Mouse (Mus musculus): ENCODE results near the gene Trip6. TPM values are rescaled to one million over a fixed set of nuclear protein-coding genes. Genes with fewer than 3 reads are reported as not detected.

Gene Trip6
- polyA plus RNA-seq, 1 experiment from 2014 or later, result 50.1 TPM

GRCm38 (mm10) chr5:137306439-137307005 is 7.7 kb downstream of the Trip6 start:
- no peak for TF ChIP-seq EP300 (IDR thresholded peaks at IDR 0.05)
- TF ChIP-seq CTCF (IDR thresholded peaks at IDR 0.05), result no peak
- Histone ChIP-seq H3K4me1 (ENCODE audit: insufficient read depth, low read depth, low read length) (peaks cover 16% of the 10 kb centered on the region; the same call in 1 of the 2 replicates), H3K36me3 (ENCODE audit: insufficient read depth, low read length) (peaks cover 22% of the 10 kb centered on the region), H3K4me2 (replicated peaks; ENCODE audit: low read depth, low read length) (peak overlapping the region; percentile 74), H3K9ac (replicated peaks; ENCODE audit: low read depth) (peak overlapping the region; percentile 92), H3K4me3 (ENCODE audit: low read depth, low read length) (peak overlapping the region; percentile 89), H3K27me3 (replicated peaks; ENCODE audit: insufficient read depth, low read length) (no peaks in the 10 kb centered on the region), H3K27ac (ENCODE audit: low read length) (peak overlapping the region; percentile 96), H3K9me3 (ENCODE audit: low read length) (no peaks in the 10 kb centered on the region)
- DNase-seq (ENCODE audit: low spot score) (no peak), ATAC-seq (no peak)
- 4% methylated on average over 12 of the region's 12 CpGs for WGBS

GRCm38 (mm10) chr5:137305822-137306221 is 8.4 kb downstream of the Trip6 start:
- no peak overlapping the region for H3K4me3 ChIP-seq (ENCODE audit: low read depth, low read length)
- no peaks in the 10 kb centered on the region for H3K27me3 ChIP-seq (replicated peaks; ENCODE audit: insufficient read depth, low read length)
- DNase-seq (ENCODE audit: low spot score) (no peak), ATAC-seq (no peak)
- H3K27ac ChIP-seq (ENCODE audit: low read length), result no peak overlapping the region
- WGBS, result 56% methylated on average over 3 of the region's 3 CpGs
- H3K36me3 ChIP-seq (ENCODE audit: insufficient read depth, low read length), result peaks cover 28% of the 10 kb centered on the region
- H3K9ac ChIP-seq (replicated peaks; ENCODE audit: low read depth), result no peak overlapping the region
- peaks cover 16% of the 10 kb centered on the region; the same call in 1 of the 2 replicates for H3K4me1 ChIP-seq (ENCODE audit: insufficient read depth, low read depth, low read length)
- TF ChIP-seq EP300 (IDR thresholded peaks at IDR 0.05) (no peak), CTCF (IDR thresholded peaks at IDR 0.05) (no peak)
- H3K9me3 ChIP-seq (ENCODE audit: low read length), result no peaks in the 10 kb centered on the region
- peak overlapping the region; percentile 74 for H3K4me2 ChIP-seq (replicated peaks; ENCODE audit: low read depth, low read length)

- 46% methylated on average over 4 of the region's 4 CpGs for WGBS
- DNase-seq (ENCODE audit: low spot score) (no peak), ATAC-seq (no peak)
- Histone ChIP-seq H3K4me3 (ENCODE audit: low read depth, low read length) (no peak overlapping the region), H3K4me1 (ENCODE audit: insufficient read depth, low read depth, low read length) (peaks cover 16% of the 10 kb centered on the region; the same call in 1 of the 2 replicates), H3K36me3 (ENCODE audit: insufficient read depth, low read length) (peaks cover 27% of the 10 kb centered on the region), H3K27me3 (replicated peaks; ENCODE audit: insufficient read depth, low read length) (no peaks in the 10 kb centered on the region), H3K4me2 (replicated peaks; ENCODE audit: low read depth, low read length) (no peak overlapping the region), H3K9ac (replicated peaks; ENCODE audit: low read depth) (no peak overlapping the region), H3K27ac (ENCODE audit: low read length) (no peak overlapping the region), H3K9me3 (ENCODE audit: low read length) (no peaks in the 10 kb centered on the region)
- no peak for TF ChIP-seq CTCF (IDR thresholded peaks at IDR 0.05)
- TF ChIP-seq EP300 (IDR thresholded peaks at IDR 0.05), result no peak
These were observed 9.4 kb downstream of the Trip6 start for GRCm38 (mm10) chr5:137304816-137305215.

GRCm38 (mm10) chr5:137304165-137304564 is 10.0 kb downstream of the Trip6 start:
- TF ChIP-seq CTCF (IDR thresholded peaks at IDR 0.05) (no peak), EP300 (IDR thresholded peaks at IDR 0.05) (no peak)
- no peaks in the 10 kb centered on the region for H3K9me3 ChIP-seq (ENCODE audit: low read length)
- H3K4me2 ChIP-seq (replicated peaks; ENCODE audit: low read depth, low read length), result no peak overlapping the region
- no peaks in the 10 kb centered on the region for H3K27me3 ChIP-seq (replicated peaks; ENCODE audit: insufficient read depth, low read length)
- H3K4me1 ChIP-seq (ENCODE audit: insufficient read depth, low read depth, low read length), result peaks cover 16% of the 10 kb centered on the region; the same call in 1 of the 2 replicates
- H3K27ac ChIP-seq (ENCODE audit: low read length), result no peak overlapping the region
- no peak for ATAC-seq
- WGBS, result 60% methylated on average over 3 of the region's 3 CpGs
- no peak overlapping the region for H3K4me3 ChIP-seq (ENCODE audit: low read depth, low read length)
- no peak overlapping the region for H3K9ac ChIP-seq (replicated peaks; ENCODE audit: low read depth)
- DNase-seq (ENCODE audit: low spot score), result no peak
- peaks cover 30% of the 10 kb centered on the region for H3K36me3 ChIP-seq (ENCODE audit: insufficient read depth, low read length)

GRCm38 (mm10) chr5:137303609-137304008 is 10.6 kb downstream of the Trip6 start:
- Histone ChIP-seq H3K9ac (replicated peaks; ENCODE audit: low read depth) (no peak overlapping the region), H3K4me1 (ENCODE audit: insufficient read depth, low read depth, low read length) (peaks cover 16% of the 10 kb centered on the region; the same call in 1 of the 2 replicates), H3K27me3 (replicated peaks; ENCODE audit: insufficient read depth, low read length) (no peaks in the 10 kb centered on the region), H3K27ac (ENCODE audit: low read length) (no peak overlapping the region), H3K4me2 (replicated peaks; ENCODE audit: low read depth, low read length) (no peak overlapping the region), H3K36me3 (ENCODE audit: insufficient read depth, low read length) (peaks cover 34% of the 10 kb centered on the region), H3K4me3 (ENCODE audit: low read depth, low read length) (no peak overlapping the region), H3K9me3 (ENCODE audit: low read length) (no peaks in the 10 kb centered on the region)
- ATAC-seq, result no peak
- 45% methylated on average over 4 of the region's 4 CpGs for WGBS
- no peak for DNase-seq (ENCODE audit: low spot score)
- TF ChIP-seq EP300 (IDR thresholded peaks at IDR 0.05) (no peak), CTCF (IDR thresholded peaks at IDR 0.05) (no peak)

GRCm38 (mm10) chr5:137301253-137301652 is 13.0 kb downstream of the Trip6 start:
- Histone ChIP-seq H3K4me1 (ENCODE audit: insufficient read depth, low read depth, low read length) (peaks cover 14% of the 10 kb centered on the region; the same call in 1 of the 2 replicates), H3K9ac (replicated peaks; ENCODE audit: low read depth) (no peak overlapping the region), H3K4me2 (replicated peaks; ENCODE audit: low read depth, low read length) (no peak overlapping the region), H3K4me3 (ENCODE audit: low read depth, low read length) (no peak overlapping the region), H3K27ac (ENCODE audit: low read length) (no peak overlapping the region), H3K9me3 (ENCODE audit: low read length) (no peaks in the 10 kb centered on the region), H3K27me3 (replicated peaks; ENCODE audit: insufficient read depth, low read length) (no peaks in the 10 kb centered on the region), H3K36me3 (ENCODE audit: insufficient read depth, low read length) (peaks cover 56% of the 10 kb centered on the region)
- ATAC-seq, result peak; percentile 36; the same call in 1 of the 2 replicates
- TF ChIP-seq EP300 (IDR thresholded peaks at IDR 0.05) (no peak), CTCF (IDR thresholded peaks at IDR 0.05) (no peak)
- WGBS, result 61% methylated on average over 20 of the region's 21 CpGs
- DNase-seq (ENCODE audit: low spot score), result no peak

Data from lung, postnatal 0 days (tissue).